Mouse (Mus musculus) cortical plate, adult 2 months (tissue): ENCODE measurements around the gene Olfr6. TPM values are rescaled to one million over a fixed set of nuclear protein-coding genes. Genes with fewer than 3 reads are reported as not detected.
"Not testable (repeated sequence)": the region's sequence is repeated elsewhere in the genome, so short reads cannot be mapped to it uniquely, and the experiment has no call there.

Experiments used
- H3K27ac ChIP-seq: fragments of 200-500 bp; 2 replicates; pipeline ENCODE4 v1.5.1; 2012; ENCODE audit warnings: low read length, control low read depth, inconsistent platforms; ENCODE audit not compliant: insufficient read depth
- H3K4me1 ChIP-seq: fragments of 200-500 bp; 2 replicates; pipeline ENCODE4 v1.6.1; 2011; ENCODE audit warnings: low read length; ENCODE audit not compliant: control insufficient read depth, insufficient read depth
- H3K4me3 ChIP-seq: fragments of 200-500 bp; 2 replicates; pipeline ENCODE4 v1.5.1; 2011; ENCODE audit warnings: mild to moderate bottlenecking, low read length, control low read depth; ENCODE audit not compliant: insufficient read depth
- CTCF ChIP-seq: fragments of 200-500 bp; IDR thresholded peaks from 2 replicates; pipeline ENCODE4 v1.5.1; 2011; ENCODE audit warnings: mild to moderate bottlenecking, control low read depth, low read length; ENCODE audit not compliant: insufficient read depth; ENCODE audit errors: extremely low read depth
- POLR2A ChIP-seq: fragments of 200-500 bp; IDR thresholded peaks from 2 replicates; pipeline ENCODE4 v1.6.1; 2011; ENCODE audit warnings: mild to moderate bottlenecking, low read length, control low read depth; ENCODE audit not compliant: insufficient read depth; ENCODE audit errors: extremely low read depth
- polyA plus RNA-seq: library from polyadenylated mRNA; depleted of rRNA; stranded (reverse); fragments of >200 nt; gene quantifications from 2 replicates; pipeline ENCODE4 v1.2.3, GENCODE M21; 2012; rRNA removed

Olfr6 gene
- not detected in 2 replicates for polyA plus RNA-seq

DNA sequence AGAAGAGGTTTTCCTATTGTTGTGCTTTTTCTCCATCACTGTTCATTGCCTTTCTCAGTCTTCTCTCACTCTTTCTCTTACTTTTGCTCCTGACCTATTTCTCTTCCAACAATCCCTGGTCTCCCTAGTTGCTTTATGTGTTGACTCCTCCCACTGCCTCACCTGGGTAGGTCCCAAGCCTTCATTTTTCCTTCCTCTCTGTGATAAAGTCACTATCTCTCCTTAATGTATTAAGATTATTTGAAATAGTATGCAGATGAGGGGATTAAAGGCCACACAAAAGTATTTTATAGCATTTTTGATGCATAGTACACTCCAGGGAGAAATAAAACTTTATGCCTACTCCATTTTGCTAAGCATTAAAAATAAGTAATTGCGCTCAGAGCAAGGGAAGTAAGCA lies at the start of gene Olfr6:
Olfr6 (minus strand) TSS at position 101 of the 400 bp plus-strand sequence.
- no peak within 1 kb of the TSS for H3K4me3 ChIP-seq
- TF ChIP-seq POLR2A (no peak), CTCF (no peak)
- H3K4me1 ChIP-seq, result no peaks in the 10 kb centered on the region
- H3K27ac ChIP-seq, result no peak within 1 kb of the TSS

DNA sequence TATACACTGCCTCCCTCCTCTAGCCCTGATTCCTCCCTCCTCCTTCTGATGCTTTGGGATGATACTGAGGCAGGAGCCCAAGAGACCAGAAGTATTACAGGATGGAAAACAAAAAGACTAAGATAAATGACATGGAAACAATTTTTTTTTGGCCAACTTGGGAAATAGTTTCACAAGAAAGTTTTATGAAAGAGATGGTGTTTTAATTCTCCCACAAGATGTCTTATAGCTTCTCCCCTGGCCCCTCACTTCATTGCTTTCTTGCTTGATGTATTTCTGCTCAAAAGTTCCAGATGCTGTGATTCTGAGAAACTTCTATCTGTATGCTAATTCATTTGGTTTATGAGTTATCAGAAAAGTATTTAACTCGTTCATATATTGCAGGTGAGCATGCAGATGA lies 42.2 kb upstream of the Olfr6 start, which contains the start of gene Olfr2:
Olfr2 (minus strand) TSS at position 101 of the 400 bp plus-strand sequence.
- Histone ChIP-seq H3K27ac (no peak within 1 kb of the TSS), H3K4me1 (no peaks in the 10 kb centered on the region), H3K4me3 (no peak within 1 kb of the TSS)
- no peak for TF ChIP-seq CTCF
- no peak for TF ChIP-seq POLR2A

DNA sequence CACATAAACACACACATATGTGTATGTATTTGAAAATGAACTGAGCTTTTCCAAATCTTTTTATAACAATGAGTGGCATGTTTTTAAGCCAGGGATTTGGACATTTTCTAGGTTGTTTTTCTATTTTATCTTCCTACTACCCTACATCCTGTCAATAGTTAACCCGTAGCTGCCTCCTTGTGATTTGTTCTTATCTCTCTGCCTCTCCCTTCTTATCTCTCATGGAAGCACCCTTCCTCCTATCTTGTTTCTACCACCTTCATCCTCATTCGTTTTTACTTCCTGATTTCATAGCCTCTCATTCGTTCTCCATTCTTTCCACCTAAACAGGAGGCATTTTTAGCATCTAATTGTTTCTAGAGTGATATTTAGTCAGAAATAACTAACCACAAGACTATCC lies 40.4 kb upstream of the Olfr6 start:
- TF ChIP-seq POLR2A, result no peak
- no peak overlapping the region for H3K4me3 ChIP-seq
- no peaks in the 10 kb centered on the region for H3K4me1 ChIP-seq
- H3K27ac ChIP-seq, result no peak overlapping the region

GRCm38 (mm10) chr7:107000798-107001197 lies 37.1 kb upstream of the Olfr6 start:
- no peaks in the 10 kb centered on the region for H3K4me1 ChIP-seq
- H3K4me3 ChIP-seq, result no peak overlapping the region
- no peak overlapping the region for H3K27ac ChIP-seq
- TF ChIP-seq POLR2A (no peak), CTCF (no peak)

- no peak overlapping the region for H3K27ac ChIP-seq
- no peak overlapping the region for H3K4me3 ChIP-seq
- no peak for TF ChIP-seq CTCF
- TF ChIP-seq POLR2A, result no peak
- no peaks in the 10 kb centered on the region for H3K4me1 ChIP-seq
Observed at GRCm38 (mm10) chr7:106985236-106985635, 21.5 kb upstream of the Olfr6 start.

DNA sequence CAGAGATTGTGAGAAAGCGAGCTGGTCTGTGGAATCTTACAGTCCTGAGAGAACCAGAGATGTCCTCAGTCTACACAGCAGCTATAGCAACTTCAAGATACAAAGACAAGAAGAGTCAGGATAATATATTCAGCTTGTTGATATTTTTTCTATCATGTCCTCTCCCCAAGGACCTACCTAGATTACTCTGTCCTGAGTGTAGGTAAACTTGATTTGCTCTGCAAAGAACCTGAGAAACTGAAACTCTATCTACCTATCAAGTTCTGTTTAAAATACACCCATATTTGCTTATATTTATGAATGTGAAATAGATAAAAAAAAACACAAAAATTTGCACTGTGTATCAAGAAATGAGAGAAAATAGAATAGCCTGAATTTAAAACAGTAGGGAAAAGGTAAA lies 11.6 kb upstream of the Olfr6 start, which contains the start of gene Olfr711:
Olfr711 (minus strand) TSS at position 101 of the 400 bp plus-strand sequence.
- H3K4me3 ChIP-seq, result no peak within 1 kb of the TSS
- no peak within 1 kb of the TSS for H3K27ac ChIP-seq
- H3K4me1 ChIP-seq, result no peaks in the 10 kb centered on the region
- TF ChIP-seq POLR2A (no peak), CTCF (no peak)

DNA sequence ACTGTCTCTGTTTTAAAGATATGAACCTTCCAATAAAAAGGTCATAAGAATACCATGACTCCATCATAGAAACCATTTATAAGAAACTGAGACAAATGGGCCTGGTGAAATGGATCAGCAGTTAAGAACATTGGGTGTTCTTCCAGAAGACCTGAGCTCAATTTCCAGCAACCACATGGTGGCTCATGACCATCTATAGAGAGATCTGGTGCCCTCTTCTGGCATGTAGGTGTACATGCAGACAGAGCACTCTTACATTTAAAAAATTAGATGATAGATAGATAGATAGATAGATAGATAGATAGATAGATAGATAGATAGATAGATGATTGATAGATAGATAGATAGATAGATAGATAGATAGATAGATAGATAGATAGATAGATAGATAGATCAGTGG lies 3.8 kb upstream of the Olfr6 start:
- not testable (repeated sequence) for H3K4me3 ChIP-seq, H3K27ac ChIP-seq, H3K4me1 ChIP-seq

DNA sequence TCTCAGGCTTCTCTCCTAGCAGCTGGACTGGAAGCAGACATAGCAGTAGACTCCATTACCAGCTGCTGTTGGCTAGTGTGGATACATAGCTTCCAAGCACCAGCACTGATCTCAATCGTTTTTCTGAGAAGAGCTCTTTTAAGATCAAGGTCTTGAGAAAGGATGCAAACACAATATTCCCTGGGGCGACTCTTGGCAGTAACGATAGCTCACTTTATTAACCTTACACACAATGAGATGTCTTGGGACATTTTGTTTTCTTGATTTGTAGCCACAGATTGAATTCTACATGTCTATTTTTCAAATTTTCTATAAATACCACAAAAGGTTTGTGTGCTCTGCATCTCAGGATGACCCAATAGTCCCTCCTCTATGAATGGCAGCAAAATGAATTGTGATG lies 15.5 kb downstream of the Olfr6 start, which contains the start of gene Olfr710:
Olfr710 (minus strand) TSS at position 101 of the 400 bp plus-strand sequence.
- Histone ChIP-seq H3K4me3 (no peak within 1 kb of the TSS), H3K27ac (no peak within 1 kb of the TSS), H3K4me1 (no peaks in the 10 kb centered on the region)
- TF ChIP-seq POLR2A (no peak), CTCF (no peak)

DNA sequence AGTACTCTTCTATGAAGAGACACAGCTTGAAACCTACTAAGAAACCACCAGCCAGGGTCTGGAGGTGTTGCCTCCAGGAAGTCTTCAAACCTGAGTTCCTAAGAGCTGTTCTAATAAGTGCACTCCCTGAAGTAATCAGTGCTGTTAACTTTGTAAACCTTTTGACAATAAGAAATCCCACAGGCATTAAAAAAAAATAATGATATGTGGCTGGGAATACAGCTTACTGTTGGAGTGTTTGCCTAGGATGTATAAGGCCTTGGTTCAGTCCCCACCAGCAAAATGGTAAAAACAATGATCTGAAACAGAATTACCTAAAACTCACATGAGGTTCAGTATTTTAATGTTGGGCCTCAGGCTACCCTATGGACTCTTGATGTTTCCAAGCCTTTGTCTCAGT lies 31.6 kb downstream of the Olfr6 start, which contains the start of gene Olfr709-ps1:
Olfr709-ps1 (minus strand) TSS at position 101 of the 400 bp plus-strand sequence.
- H3K4me3 ChIP-seq, result no peak within 1 kb of the TSS
- TF ChIP-seq CTCF (no peak), POLR2A (no peak)

DNA sequence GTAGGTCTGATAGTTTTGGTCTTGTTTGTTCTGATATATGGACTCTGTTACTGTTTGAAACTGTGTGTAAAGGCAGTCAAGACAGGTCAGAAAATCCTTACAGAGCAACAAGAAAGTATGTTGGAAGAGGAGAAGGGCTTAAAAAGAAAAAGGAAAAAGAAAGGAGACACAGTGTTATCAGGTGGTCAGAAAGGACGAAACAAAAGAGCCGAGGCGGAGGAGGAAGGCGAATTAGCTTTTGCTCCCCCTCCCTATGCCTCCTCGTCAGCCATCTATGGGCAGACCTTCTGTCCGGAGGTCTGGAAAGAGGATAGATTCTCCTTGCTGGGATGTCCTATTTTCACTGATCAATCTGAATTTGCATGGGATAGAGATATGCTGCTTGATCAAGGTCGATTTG lies 42.8 kb downstream of the Olfr6 start:
- not testable (repeated sequence) for H3K4me1 ChIP-seq, H3K4me3 ChIP-seq, H3K27ac ChIP-seq

More for the DNA sequence above, 31.6 kb downstream of the Olfr6 start, which contains the start of gene Olfr709-ps1:
- Histone ChIP-seq H3K4me1 (no peaks in the 10 kb centered on the region), H3K27ac (no peak within 1 kb of the TSS)

DNA sequence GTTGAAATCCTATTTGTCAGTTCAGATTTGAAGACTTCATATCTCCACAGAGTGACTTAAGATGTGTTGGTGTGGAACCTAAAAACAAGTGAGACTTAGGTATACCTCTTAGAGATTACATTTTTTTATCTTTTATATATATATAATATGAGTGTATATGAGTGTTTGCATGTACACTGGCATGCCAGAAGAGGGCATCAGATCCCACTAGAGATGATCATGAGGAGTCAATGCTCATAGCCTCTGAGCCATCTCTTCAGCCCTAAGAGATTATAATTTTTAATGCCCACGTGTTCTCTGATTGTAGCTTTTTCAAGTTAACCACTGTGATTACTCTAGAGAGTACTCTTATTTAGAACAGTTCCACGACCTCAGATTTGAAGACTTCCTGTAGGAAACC lies 56.1 kb downstream of the Olfr6 start, which contains the start of gene Olfr1532-ps1:
Olfr1532-ps1 (plus strand) TSS at position 326 of the 400 bp plus-strand sequence.
- Histone ChIP-seq H3K4me1 (no peaks in the 10 kb centered on the region), H3K4me3 (no peak within 1 kb of the TSS), H3K27ac (no peak within 1 kb of the TSS)
- TF ChIP-seq CTCF (no peak), POLR2A (no peak)

Other genes starting within 250 kb of the Olfr6 start
- not detected in 2 replicates for gene Olfr695, start 247.5 kb downstream of the Olfr6 start, polyA plus RNA-seq
- gene Olfr697, start 221.5 kb downstream of the Olfr6 start, polyA plus RNA-seq, result not detected in 2 replicates
- gene Olfr698, start 208.5 kb downstream of the Olfr6 start, polyA plus RNA-seq, result not detected in 2 replicates
- gene Olfr699, start 170.7 kb downstream of the Olfr6 start, polyA plus RNA-seq, result not detected in 2 replicates
- not detected in 2 replicates for gene Olfr700, start 155.1 kb downstream of the Olfr6 start, polyA plus RNA-seq
- gene Olfr701, start 149.8 kb downstream of the Olfr6 start, polyA plus RNA-seq, result not detected in 2 replicates
- gene Olfr702, start 130.0 kb downstream of the Olfr6 start, polyA plus RNA-seq, result not detected in 2 replicates
- gene Olfr703, start 120.6 kb downstream of the Olfr6 start, polyA plus RNA-seq, result not detected in 2 replicates
- gene Olfr704, start 100.8 kb downstream of the Olfr6 start, polyA plus RNA-seq, result not detected in 2 replicates
- gene Olfr705, start 87.0 kb downstream of the Olfr6 start, polyA plus RNA-seq, result not detected in 2 replicates
- not detected in 2 replicates for gene Olfr706, start 75.8 kb downstream of the Olfr6 start, polyA plus RNA-seq
- gene Olfr707, start 62.7 kb downstream of the Olfr6 start, polyA plus RNA-seq, result not detected in 2 replicates
- not detected in 2 replicates for gene Olfr1532-ps1, start 55.9 kb downstream of the Olfr6 start, polyA plus RNA-seq
- not detected in 2 replicates for gene Olfr709-ps1, start 31.7 kb downstream of the Olfr6 start, polyA plus RNA-seq
- gene Olfr710, start 15.6 kb downstream of the Olfr6 start, polyA plus RNA-seq, result not detected in 2 replicates
- not detected in 2 replicates for gene Olfr711, start 11.5 kb upstream of the Olfr6 start, polyA plus RNA-seq
- gene Olfr2, start 42.1 kb upstream of the Olfr6 start, polyA plus RNA-seq, result not detected in 2 replicates
- gene Olfr713, start 67.2 kb upstream of the Olfr6 start, polyA plus RNA-seq, result not detected in 2 replicates
- not detected in 2 replicates for gene Olfr714, start 107.0 kb upstream of the Olfr6 start, polyA plus RNA-seq
- gene Olfr17, start 129.3 kb upstream of the Olfr6 start, polyA plus RNA-seq, result not detected in 2 replicates
- not detected in 2 replicates for gene Olfr715b, start 146.4 kb upstream of the Olfr6 start, polyA plus RNA-seq
- not detected in 2 replicates for gene Olfr715, start 167.1 kb upstream of the Olfr6 start, polyA plus RNA-seq
- not detected in 2 replicates for gene Olfr716, start 174.4 kb upstream of the Olfr6 start, polyA plus RNA-seq
- not detected in 2 replicates for gene Nlrp14, start 203.1 kb upstream of the Olfr6 start, polyA plus RNA-seq
- not detected in 2 replicates for gene Rbmxl2, start 245.5 kb upstream of the Olfr6 start, polyA plus RNA-seq